Mouse (Mus musculus) lung, adult 2 months (tissue): Measurements from ENCODE around the gene Clic3. TPM values are rescaled to one million over a fixed set of nuclear protein-coding genes. Genes with fewer than 3 reads are reported as not detected.
A peak's percentile ranks its signal among the peaks of the same experiment; 100 is the strongest.

Experiments
- DNase-seq: peaks from one replicate; pipeline ENCODE4 v3.0.0; 2022
- H3K4me1 ChIP-seq: fragments of 200-500 bp; 2 replicates; pipeline ENCODE4 v1.6.1; 2011; ENCODE audit warnings: low read length; ENCODE audit not compliant: control insufficient read depth, insufficient read depth
- H3K4me3 ChIP-seq: fragments of 200-500 bp; replicated peaks from 2 replicates; pipeline ENCODE3; 2011; ENCODE audit warnings: low read depth, mild to moderate bottlenecking, control low read depth, low read length; ENCODE audit errors: extremely low read depth
- CTCF ChIP-seq: fragments of 200-500 bp; IDR thresholded peaks from 2 replicates; pipeline ENCODE4 v1.5.1; 2011; ENCODE audit warnings: mild to moderate bottlenecking, low read length, control low read depth; ENCODE audit not compliant: insufficient read depth
- POLR2A ChIP-seq: fragments of 200-500 bp; IDR thresholded peaks from 2 replicates; pipeline ENCODE4 v1.6.1; 2011; ENCODE audit warnings: low read depth, mild to moderate bottlenecking, control low read depth, low read length, borderline replicate concordance; ENCODE audit errors: extremely low read depth
- WGBS: fragments of 180-500 bp; shearing (Covaris S2); methylation state at CpG from one replicate; pipeline ENCODE4 v1.1.7; 2018; 5-methylcytosine and 5-hydroxymethylcytosine counted together
- polyA plus RNA-seq: library from polyadenylated mRNA; depleted of rRNA; stranded (reverse); fragments of >200 nt; gene quantifications from 2 replicates; pipeline ENCODE4 v1.2.3, GENCODE M21; 2012

The Clic3 gene
- polyA plus RNA-seq, 1 experiment, result 1,847 TPM

DNA sequence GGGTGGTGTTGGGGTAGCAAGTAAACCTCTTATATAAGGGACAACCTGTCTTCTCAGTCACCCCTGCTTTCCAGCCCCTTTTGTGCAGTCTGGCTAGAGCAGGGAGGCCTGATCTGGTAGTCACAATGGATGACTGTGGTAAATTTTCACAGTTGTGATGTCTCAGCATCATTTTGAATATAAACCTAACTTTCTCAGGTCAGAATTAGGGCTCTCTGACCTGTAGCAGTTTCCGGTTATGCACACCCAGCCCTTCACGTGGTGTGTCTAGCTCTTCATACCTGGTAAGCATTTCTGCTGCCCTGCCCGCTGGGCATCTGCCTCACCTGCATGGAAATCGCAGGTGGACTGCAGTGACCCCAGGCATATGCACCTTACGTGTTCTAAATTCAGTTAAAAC is 29.4 kb upstream of the Clic3 start:
- WGBS, result 88% methylated on average over 5 of the region's 5 CpGs
- TF ChIP-seq CTCF (no peak), POLR2A (no peak)
- no peak for DNase-seq
- Histone ChIP-seq H3K4me1 (peaks cover 5% of the 10 kb centered on the region; the same call in 1 of the 2 replicates), H3K4me3 (no peak overlapping the region)

DNA sequence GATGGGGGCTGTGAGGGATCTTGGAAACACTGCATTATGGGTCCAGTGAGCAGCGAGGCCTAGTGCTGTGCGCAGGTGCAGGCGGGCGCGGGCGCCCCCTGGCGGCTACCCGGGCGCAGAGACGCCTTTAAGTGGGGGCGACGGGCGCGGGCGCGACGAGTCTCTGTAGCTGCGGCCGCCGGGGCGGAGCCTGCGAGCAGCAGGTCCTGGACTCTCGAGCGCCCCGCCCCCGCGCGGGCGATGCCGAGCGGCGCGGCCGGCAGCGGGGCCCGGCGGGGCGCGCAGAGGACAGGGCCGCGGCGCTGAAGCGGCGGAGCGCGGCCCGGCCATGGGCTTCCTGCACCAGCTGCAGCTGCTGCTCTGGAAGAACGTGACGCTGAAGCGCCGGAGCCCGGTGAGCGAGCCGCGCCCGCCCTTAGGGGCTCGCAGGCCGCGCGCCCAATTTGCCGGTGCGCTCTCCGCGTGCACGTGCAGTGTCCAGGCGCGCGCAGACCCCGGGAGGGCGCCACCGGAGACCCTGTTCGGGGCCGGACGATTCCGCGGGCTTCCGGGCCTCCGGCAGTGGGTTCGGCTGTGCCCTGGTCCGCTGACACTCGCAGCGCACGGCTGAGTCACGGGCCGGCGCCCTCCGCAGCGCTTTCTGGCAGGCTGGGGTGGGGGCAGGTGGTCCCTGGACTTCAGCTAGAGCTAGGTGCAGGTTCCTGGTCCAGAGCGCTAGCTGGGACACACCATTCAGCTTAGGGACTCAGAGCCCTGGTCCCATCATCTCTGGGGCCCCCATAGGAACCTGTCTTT is 28.0 kb upstream of the Clic3 start, which contains the start of gene Abca2:
Abca2 (plus strand) TSS at position 262 of the 795 bp plus-strand sequence.
- H3K4me3 ChIP-seq, result peak within 1 kb of the TSS; percentile 66
- peak; percentile 88 for DNase-seq
- TF ChIP-seq POLR2A, result no peak
- peak; percentile 59 for TF ChIP-seq CTCF
- WGBS, result under 1% methylated on average over 88 of the region's 89 CpGs
- H3K4me1 ChIP-seq, result peaks cover 5% of the 10 kb centered on the region; the same call in 1 of the 2 replicates

DNA sequence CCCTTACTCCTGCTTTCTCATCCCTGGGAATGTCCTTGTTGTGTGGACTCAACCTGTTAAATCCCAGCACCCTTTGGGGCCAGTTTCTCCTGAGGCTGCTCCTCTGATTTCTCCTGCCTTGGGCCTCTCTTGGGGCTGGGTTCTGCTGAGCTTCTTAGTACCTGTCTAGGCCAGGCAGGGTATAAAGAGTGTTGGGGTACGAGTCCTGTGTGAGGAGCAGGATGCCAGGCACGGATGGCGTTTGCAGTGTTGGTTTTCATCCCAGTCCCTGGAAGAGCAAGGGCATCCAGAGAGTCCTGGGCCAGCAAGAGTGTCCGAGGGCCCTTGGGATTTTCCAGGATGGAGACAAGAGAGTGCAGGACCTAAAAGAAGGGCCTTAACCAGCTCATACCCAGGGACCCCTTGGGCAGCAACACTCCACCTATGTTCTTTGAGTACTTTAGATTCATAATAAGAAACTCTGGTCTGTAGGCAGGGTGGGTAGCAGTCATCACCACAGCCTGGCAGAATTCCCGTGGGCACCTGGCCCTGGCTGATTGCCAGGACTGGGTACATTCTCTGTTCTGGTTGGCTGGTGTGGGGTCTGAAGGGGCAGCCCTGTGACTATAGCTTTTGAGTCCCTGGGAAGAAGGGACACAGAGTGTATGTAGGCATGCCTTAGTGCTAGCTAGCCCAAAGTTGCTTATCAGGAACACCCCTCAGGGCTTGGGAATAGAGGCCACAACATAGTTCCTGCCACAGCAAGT is 27.0 kb upstream of the Clic3 start:
- TF ChIP-seq POLR2A, result no peak
- TF ChIP-seq CTCF, result no peak
- no peak overlapping the region for H3K4me3 ChIP-seq
- WGBS, result 63% methylated on average over 5 of the region's 5 CpGs
- peaks cover 5% of the 10 kb centered on the region; the same call in 1 of the 2 replicates for H3K4me1 ChIP-seq
- DNase-seq, result no peak

DNA sequence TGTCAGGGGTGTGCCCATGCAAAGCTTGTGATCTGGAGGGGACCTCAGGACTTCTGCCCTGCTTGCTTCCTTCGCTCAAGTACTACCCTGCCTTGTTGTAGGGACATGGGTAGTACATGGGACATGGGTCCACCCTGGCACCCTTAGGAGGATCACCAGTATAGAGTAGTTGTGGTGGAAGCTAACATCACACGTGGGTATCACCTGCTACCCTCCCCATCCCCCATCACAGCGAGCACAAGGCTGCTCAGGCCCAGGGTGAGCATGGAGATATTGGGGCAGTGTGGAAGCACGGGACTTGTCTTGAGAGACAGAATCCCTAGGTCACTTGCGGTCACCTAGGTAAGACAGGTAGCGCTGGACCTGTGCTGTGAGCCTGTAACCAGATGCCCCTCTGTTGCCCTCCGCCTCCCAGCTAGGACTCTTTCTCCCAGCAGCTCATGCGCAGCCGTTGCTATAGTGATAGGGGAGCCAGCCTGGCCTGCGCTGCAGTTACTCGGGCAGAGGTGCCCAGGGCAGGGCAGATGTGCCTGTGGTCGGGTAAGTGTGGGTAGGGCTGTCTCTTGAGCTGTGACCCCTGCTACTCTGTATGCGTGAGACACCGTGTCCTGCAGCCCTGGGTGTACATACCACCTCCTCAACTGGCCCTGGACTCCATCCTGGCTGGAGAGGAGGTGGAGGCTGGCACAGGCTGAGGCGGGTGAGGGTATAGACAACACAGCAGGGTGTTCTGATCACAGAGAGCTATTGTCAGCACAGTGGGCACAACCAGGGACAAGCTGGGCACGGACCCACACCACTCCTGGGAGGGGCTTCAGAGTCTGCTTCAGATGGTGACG is 26.0 kb upstream of the Clic3 start:
- 81% methylated on average over 17 of the region's 17 CpGs for WGBS

DNA sequence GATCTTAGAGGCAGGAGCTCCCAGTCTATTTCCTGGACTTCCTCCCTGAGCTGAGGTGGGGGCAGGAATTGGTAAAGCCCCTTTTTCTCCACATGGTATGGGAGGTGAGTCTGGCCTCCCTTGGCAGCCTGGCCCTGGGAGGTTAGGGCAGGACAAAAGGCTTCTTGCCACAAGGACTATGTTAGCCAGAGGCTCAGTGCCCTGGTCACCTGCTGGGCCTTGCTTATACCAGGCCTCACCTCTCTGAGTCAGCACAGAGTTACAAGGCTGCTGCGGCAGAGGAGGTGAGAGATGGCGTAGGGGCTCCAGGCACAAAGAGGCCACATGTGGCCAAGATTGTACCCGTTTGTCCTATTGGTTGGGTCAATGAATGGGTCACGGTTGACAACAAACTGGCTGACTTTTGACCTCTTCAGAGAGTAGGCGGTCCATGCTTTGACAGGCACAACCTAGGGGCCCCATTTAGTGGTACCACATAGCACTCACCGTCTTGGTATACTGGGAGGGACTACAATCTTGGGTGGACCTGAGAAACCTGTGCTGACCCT is 25.3 kb upstream of the Clic3 start:
- Histone ChIP-seq H3K4me3 (no peak overlapping the region), H3K4me1 (peaks cover 5% of the 10 kb centered on the region; the same call in 1 of the 2 replicates)
- TF ChIP-seq CTCF (no peak), POLR2A (no peak)
- WGBS, result 85% methylated on average over 6 of the region's 6 CpGs
- DNase-seq, result no peak

More for the DNA sequence above, 26.0 kb upstream of the Clic3 start:
- Histone ChIP-seq H3K4me3 (no peak overlapping the region), H3K4me1 (peaks cover 5% of the 10 kb centered on the region; the same call in 1 of the 2 replicates)
- TF ChIP-seq CTCF, result no peak
- TF ChIP-seq POLR2A, result no peak
- DNase-seq, result no peak

DNA sequence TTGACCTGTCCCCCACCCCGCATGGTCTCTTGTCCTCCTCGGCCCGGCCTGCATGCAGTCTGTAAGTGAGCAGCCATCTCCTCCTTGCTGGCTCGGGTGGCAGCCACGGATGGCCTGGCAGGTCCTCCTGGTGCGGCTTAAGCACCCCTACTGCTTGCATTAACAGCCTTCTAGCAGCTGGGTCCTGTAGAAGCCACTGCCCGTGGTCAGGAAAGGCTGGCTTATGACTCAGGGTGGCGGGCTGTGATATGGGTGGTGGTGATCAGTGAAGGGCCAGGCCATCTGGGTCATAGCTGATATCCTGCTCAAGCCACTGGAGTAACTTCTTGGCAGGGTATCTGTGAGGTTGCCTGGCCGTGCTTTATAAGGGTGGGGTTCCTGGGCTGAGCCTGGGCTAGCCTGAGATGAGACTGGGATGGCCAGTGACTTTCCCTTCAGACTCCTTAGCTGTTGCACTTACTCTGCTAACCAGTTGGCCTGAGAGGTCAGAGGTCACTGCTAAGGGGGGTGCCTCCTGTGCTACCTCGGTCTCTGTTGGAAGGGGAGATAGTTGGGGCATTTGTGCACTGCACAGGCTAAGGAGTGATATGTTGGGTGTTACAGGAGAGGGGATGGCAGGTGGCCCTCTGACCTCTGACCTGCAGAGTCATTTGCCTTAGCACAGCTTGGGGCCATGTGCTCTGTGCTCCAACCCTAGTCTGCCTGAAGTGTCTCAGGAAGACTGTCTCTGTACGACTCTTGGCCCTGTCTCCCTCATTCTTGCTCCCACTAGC is 24.1 kb upstream of the Clic3 start:
- peaks cover 5% of the 10 kb centered on the region; the same call in 1 of the 2 replicates for H3K4me1 ChIP-seq
- H3K4me3 ChIP-seq, result no peak overlapping the region
- TF ChIP-seq CTCF, result no peak
- TF ChIP-seq POLR2A, result no peak
- WGBS, result 77% methylated on average over 11 of the region's 11 CpGs
- no peak for DNase-seq

DNA sequence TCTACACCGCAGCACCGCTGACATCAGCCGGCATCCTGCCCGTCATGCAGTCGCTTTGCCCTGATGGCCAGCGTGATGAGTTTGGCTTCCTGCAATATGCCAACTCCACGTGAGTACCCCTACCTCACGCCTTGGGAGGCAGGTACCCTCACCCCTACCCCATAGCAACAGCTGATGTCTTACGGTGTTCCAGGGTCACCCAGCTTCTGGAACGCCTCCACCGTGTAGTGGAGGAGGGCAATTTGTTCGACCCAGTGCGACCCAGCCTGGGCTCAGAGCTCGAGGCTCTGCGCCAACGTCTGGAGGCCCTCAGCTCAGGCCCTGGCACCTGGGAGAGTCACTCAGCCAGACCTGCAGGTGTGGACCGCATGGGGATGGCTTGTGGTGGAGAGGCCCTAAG is 23.5 kb upstream of the Clic3 start:
- WGBS, result 82% methylated on average over 17 of the region's 17 CpGs
- TF ChIP-seq POLR2A, result no peak
- no peak for TF ChIP-seq CTCF

DNA sequence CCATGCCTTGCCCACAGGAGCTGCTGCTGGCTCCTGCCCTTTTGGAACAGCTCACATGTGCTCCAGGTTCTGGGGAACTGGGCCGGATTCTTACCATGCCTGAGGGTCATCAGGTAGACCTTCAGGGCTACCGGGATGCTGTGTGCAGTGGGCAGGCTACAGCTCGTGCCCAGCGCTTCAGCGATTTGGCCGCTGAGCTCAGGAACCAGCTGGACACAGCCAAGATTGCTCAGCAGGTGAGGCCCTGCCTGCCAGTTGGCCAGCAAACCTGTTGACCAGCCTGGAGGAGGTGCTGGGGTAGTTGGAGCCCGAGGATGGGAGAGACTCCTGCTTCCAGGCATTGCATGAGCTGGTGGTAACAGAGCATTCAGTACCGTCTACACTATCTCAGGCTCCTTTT is 22.3 kb upstream of the Clic3 start:
- 84% methylated on average over 8 of the region's 8 CpGs for WGBS
- Histone ChIP-seq H3K4me3 (no peak overlapping the region), H3K4me1 (peaks cover under 1% of the 10 kb centered on the region; the same call in 1 of the 2 replicates)
- TF ChIP-seq POLR2A, result no peak
- DNase-seq, result no peak

More for the DNA sequence above, 23.5 kb upstream of the Clic3 start:
- DNase-seq, result no peak
- Histone ChIP-seq H3K4me3 (no peak overlapping the region), H3K4me1 (peaks cover 5% of the 10 kb centered on the region; the same call in 1 of the 2 replicates)
